Mouse (Mus musculus) cerebellum, postnatal 4 days (tissue): ENCODE results near the gene Stag3.
A peak's percentile ranks its signal among the peaks of the same experiment; 100 is the strongest.

Source experiments
- DNase-seq, 2 experiments: peaks; one replicate each; pipeline ENCODE4 v3.0.0; 2022; ENCODE audit warnings: low spot score in 2 of 2, mixed read lengths in 1 of 2

Gene Stag3

GRCm38 (mm10) chr5:138279585-138280424, at the start of gene Stag3, which contains the start of the genes Gm43720 and Gpc2:
Gene Stag3, plus strand, starts transcription at chr5:138280240.
Gene Gm43720, minus strand, starts transcription at chr5:138279958.
Gene Gpc2, minus strand, starts transcription at chr5:138280005.
- DNase-seq: peak; percentile 83 to 93

- no peak for DNase-seq
Measured at GRCm38 (mm10) chr5:138233778-138234177, 46.3 kb upstream of the Stag3 start.

DNA sequence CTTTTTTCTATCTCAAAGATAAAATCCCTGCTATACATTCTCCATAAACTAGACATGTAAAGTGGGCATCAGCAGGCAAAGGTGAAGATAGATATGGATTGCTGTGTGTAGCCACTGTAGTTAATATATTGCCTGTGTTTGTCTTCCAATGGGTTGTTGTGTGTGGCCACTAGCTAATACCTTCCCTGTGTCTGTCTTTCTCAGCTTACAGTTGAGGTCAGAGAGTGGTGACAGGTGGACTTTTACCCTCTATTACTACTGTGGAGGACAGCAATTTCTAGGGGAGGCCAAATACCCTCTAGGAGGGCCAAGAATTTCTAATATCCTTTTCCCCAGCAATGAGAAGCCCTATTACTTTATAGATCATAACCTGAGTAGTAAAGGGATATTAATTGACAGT, 45.8 kb upstream of the Stag3 start:
- DNase-seq: no peak

DNA sequence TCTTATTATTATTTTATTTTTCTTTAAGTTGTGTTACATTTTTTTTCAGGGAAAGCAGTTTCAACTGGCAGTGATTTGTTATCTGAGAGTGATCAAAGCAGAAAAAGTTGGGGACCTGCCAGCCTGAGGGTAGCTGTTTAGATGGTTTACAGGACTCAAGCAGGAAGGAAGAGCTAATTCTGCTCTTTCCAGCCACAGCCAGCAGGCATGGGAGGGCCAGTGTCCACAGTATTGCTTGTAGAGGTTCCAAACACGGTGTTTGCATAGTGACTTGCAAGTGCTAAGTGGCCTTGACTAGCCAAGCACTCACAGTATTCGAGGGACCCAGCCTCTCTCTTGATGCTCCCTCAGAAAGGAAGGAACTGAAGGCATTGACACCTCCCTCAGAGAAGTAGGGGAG, 38.5 kb upstream of the Stag3 start:
- DNase-seq: no peak

GRCm38 (mm10) chr5:138251144-138251543, 28.9 kb upstream of the Stag3 start:
- DNase-seq: no peak

DNA sequence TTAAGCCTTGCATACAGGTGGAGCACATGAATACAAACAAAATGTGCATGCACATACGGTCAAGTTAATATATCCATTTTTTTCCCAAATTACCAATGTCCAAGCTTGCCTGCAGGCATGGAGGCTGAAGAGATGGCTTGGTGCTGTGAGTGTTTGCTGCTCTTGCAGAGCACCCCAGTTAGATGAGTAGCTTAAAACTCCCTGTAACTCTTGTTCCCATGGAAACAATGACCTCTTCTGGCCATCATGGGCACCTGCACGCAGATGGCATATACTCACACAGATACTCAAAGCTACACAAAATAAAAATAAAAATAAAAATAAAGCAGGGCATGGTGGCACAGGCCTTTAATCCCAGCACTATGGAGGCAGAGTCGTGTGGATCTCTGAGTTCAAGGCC, 27.0 kb upstream of the Stag3 start:
- no peak for DNase-seq

GRCm38 (mm10) chr5:138255353-138256093, 24.5 kb upstream of the Stag3 start, which contains the start of gene Lamtor4:
Gene Lamtor4, plus strand, starts transcription at chr5:138255482.
- peak; percentile 73 to 88 for DNase-seq

- no peak for DNase-seq
Measured at GRCm38 (mm10) chr5:138256094-138256467, 24.0 kb upstream of the Stag3 start.

GRCm38 (mm10) chr5:138256966-138257584, 23.0 kb upstream of the Stag3 start:
- no peak for DNase-seq

DNA sequence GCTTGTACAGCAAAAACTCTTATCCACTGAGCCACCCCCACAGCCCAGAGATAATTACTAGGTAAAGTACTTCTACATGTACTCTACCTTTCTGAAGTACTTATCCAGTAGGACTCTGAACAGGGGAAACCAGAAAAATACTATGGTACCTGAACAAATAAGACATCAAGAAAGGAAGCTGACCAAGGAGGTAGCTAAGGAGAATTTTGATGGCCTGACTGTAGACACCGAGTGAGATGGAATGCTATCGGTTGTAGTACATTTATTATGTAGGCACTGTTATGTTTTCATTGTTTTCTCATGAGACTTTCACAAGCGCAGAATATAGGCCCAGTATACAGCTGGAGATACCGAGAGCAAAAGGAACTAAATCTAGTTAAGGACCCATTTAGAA, 22.5 kb upstream of the Stag3 start:
- no peak for DNase-seq

DNA sequence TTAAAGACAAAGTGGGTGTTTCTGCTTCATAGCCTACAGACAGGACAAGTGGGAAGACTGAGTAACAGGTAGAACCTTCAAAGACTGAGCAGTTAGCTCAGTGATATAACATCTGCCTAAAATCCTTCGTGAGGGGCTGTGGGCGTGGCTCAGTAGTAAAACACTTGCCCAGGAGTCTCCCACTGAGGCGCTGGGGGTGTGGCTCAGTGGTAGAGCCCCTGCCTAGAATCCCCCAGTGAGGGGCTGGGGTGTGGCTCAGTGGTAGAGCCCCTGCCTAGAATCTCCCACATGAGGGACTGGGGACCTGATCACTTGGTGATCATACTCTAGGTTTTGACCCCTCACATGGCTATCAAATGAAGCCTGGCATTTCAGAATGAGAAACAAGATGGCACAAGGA, 22.0 kb upstream of the Stag3 start:
- DNase-seq: no peak

DNA sequence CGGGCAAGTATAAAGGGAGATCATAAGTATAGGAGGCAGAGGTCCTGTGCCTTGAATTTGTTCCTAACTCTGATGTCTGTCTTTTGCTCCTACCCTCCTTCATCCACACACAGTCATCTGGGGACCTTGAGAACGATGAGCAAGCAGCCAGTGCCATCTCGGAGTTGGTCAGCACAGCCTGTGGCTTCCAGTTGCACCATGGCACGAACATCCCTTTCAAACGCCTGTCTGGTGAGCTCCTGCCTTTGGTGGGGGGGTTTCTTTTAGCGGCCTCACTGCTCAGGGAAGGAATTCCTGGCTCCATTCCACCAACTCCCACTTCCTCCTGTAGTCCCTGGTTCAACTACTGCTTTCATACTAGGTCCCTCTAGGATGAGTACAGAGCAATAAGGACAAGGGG, 21.5 kb upstream of the Stag3 start:
- no peak for DNase-seq

DNA sequence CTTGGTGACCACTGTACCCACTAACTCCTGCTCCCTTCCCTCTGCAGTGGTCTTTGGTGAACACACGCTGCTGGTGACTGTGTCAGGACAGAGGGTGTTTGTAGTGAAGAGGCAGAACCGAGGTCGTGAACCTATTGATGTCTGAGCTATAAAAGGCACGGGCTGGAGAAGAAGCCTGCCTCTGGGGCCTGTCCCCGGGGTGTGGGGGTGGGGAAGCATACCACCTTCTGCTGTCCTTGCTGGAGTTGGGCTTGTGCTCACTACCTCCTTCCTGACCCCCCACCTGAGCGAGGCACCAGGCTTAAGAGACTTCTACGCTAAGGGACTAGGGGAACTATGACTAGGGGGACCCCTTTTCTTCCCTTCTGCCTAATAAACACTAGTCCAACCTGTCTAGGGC, 21.0 kb upstream of the Stag3 start:
- no peak for DNase-seq

- no peak for DNase-seq
Measured at GRCm38 (mm10) chr5:138260051-138260450, 20.0 kb upstream of the Stag3 start.

- DNase-seq: no peak
Measured at GRCm38 (mm10) chr5:138260834-138261233, 19.2 kb upstream of the Stag3 start.

- DNase-seq: no peak
Measured at GRCm38 (mm10) chr5:138262001-138262400, 18.0 kb upstream of the Stag3 start.

DNA sequence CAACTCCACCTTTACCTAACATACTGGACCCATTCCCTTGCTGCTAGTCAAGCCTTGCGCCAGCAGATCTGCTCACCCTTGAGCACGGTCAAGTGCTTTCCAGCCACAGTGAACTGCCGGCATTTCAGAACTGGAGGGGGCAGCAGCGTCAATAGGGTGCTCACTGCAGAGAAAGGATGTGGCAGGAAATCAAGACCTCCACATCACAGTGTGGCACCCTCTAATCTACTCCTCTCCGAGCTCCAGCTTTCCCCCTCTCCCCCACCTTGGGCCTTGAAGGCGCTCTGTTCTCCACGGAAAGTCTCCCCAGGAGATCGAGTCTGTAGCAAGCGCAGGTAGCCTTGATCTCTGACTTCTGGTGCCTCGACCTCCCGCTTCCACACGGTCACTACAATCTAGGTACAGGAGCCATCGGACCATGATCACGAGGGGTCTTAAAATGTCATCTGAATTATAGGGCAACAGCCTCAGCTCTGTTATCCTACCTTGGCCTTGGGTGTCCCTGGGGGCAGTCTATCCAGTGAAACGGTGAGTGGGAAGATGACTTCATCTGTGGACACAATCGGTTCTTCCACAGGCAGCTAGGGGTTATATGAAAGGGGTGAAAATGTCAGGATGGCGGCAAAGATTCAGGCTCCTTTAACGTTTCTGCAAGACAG, 17.3 kb upstream of the Stag3 start:
- no peak for DNase-seq

DNA sequence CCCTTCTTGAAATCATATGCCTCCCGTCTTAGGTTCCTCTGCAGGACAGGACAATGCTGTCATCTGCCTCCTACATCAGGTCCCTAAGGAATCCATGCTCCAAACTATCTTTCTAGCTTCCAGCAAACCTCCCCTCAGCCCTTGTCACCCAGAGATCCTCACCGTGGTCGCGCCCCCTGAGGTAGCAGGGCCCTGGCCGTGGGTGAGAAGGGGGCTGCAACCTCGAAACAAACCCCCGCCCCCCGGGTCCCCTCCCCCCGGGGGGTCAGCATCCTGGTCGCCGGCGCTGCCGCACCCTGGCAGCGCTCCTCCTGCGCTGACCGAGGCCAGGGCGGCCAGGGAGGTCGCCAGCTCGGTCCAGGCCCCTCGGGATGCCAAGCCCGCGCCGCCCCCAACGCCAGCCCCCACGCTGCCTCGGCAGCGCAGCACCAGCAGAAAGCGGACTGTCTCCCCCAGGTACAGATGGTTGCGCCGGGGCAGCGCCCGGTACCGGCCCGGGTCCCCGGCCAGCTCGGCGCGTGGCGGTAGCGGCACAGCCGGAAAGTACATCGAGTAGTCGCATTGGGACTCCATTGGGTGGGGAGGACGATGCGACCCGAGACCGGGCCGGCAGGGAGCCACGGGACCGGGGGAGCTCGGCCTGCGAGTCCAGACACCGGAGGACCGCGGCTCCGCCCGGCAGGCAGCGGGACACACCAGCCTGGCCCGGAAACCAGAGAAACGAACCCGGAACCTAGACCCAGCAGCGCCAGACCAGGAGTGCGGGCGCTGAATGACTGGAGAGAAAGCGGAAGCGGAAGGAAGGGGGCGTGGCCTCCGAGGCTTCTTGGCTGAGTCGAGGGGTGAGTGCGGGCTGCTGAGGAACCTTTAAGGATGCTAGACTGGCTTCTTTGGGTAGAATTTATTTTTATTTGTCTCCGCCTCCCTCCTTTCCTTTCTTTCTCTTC, 16.5 kb upstream of the Stag3 start, which contains the start of gene BC037034:
TSS of gene BC037034 (minus strand) at position 774 of the 947 bp plus-strand sequence.
- peak; percentile 82 to 90 for DNase-seq

DNA sequence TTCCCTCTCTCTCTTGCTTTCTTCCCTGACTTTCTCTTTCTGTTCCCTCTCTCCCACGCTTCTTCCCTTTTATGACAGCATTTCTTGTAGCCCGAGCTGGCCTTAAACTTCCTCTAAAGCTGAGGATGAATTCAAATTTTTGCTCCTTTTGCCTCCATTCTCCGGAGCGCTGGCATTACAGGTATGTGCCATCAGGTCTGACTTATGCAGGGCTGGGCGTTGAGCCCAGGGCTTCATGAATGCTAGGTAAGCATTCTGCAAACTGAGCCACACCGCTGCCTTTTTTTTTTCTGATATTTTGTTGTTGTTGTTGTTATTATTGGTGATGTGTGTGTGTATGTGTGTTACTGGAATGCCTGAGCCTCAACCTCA, 15.8 kb upstream of the Stag3 start:
- no peak for DNase-seq

DNA sequence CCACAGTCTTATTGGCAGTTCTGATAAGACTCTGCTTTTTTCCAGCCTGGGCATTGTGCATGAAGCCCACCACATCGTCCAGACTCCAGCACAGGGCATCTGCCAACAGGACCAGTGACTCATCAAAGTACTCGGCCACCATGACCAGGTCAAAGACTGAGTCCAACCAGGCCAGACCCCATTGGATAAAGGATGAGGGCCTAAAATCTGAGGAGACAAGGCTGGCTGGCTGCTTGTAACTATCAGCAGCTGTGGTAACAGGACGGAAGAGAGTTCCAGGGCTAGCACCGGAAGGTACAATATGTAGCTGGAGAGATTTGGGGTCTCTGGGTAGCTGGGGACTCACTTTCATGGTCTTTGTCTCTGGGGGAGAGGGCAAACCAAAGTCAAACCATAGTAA, 14.3 kb upstream of the Stag3 start:
- DNase-seq: no peak

GRCm38 (mm10) chr5:138267114-138267513, 12.9 kb upstream of the Stag3 start:
- DNase-seq: no peak
